Mouse (Mus musculus): ENCODE measurements at regions not wholly inside any gene's neighbourhood (a gene's known extent, or its start where the extent isn't known, plus 50 kb on each side); places are given as distances from the start of the nearest gene placed in this dataset.

- no peak for DNase-seq
These were observed 418.1 kb downstream of the Lmo4 start for GRCm38 (mm10) chr3:143786889-143787288.

GRCm38 (mm10) chr3:143784353-143784791, 420.6 kb downstream of the Lmo4 start:
- no peak for DNase-seq

GRCm38 (mm10) chr3:143778161-143778560, 426.9 kb downstream of the Lmo4 start:
- DNase-seq = no peak

- DNase-seq = no peak
These were observed 445.7 kb downstream of the Lmo4 start for GRCm38 (mm10) chr3:143759337-143759736.

GRCm38 (mm10) chr3:143753197-143753596, 451.8 kb downstream of the Lmo4 start:
- no peak for DNase-seq

GRCm38 (mm10) chr3:143752660-143753059, 452.4 kb downstream of the Lmo4 start:
- no peak for DNase-seq

GRCm38 (mm10) chr3:143750128-143750527, 454.9 kb downstream of the Lmo4 start:
- no peak for DNase-seq

GRCm38 (mm10) chr3:143743649-143744048, 461.4 kb downstream of the Lmo4 start:
- no peak for DNase-seq

GRCm38 (mm10) chr3:143742786-143743571, 462.0 kb downstream of the Lmo4 start:
- no peak for DNase-seq

- no peak for DNase-seq
These were observed 466.3 kb downstream of the Lmo4 start for GRCm38 (mm10) chr3:143738676-143739075.

- no peak for DNase-seq
These were observed 467.2 kb downstream of the Lmo4 start for GRCm38 (mm10) chr3:143737844-143738243.

- no peak for DNase-seq
These were observed 468.2 kb downstream of the Lmo4 start for GRCm38 (mm10) chr3:143736651-143737398.

- no peak for DNase-seq
These were observed 470.2 kb downstream of the Lmo4 start for GRCm38 (mm10) chr3:143734791-143735190.

GRCm38 (mm10) chr3:143732966-143733725, 471.9 kb downstream of the Lmo4 start:
- no peak for DNase-seq

- no peak for DNase-seq
These were observed 475.4 kb downstream of the Lmo4 start for GRCm38 (mm10) chr3:143729473-143730076.

- no peak for DNase-seq
These were observed 482.4 kb downstream of the Lmo4 start for GRCm38 (mm10) chr3:143722571-143722970.

- DNase-seq = no peak
These were observed 482.9 kb downstream of the Lmo4 start for GRCm38 (mm10) chr3:143722082-143722481.

- DNase-seq = no peak
These were observed 491.8 kb downstream of the Lmo4 start for GRCm38 (mm10) chr3:143713183-143713582.

GRCm38 (mm10) chr3:143710805-143711469, 494.1 kb downstream of the Lmo4 start:
- no peak for DNase-seq

GRCm38 (mm10) chr3:143706679-143707078, 498.3 kb downstream of the Lmo4 start:
- no peak for DNase-seq

GRCm38 (mm10) chr3:143694817-143695216, 510.2 kb downstream of the Lmo4 start:
- no peak for DNase-seq

- DNase-seq = no peak
These were observed 519.3 kb downstream of the Lmo4 start for GRCm38 (mm10) chr3:143685742-143686141.

Data from cerebellum, adult 11-12 months (tissue).